Mouse (Mus musculus) frontal cortex, adult (tissue): ENCODE measurements around the gene Lrrc34.

Source experiments
- ATAC-seq: cut with Nextera tagmentation; 2 replicates; pipeline ENCODE4 v1.9.2; 2017; ENCODE audit warnings: mild to moderate bottlenecking, moderate library complexity, mixed read lengths; ENCODE audit not compliant: low TSS enrichment

The Lrrc34 gene

DNA sequence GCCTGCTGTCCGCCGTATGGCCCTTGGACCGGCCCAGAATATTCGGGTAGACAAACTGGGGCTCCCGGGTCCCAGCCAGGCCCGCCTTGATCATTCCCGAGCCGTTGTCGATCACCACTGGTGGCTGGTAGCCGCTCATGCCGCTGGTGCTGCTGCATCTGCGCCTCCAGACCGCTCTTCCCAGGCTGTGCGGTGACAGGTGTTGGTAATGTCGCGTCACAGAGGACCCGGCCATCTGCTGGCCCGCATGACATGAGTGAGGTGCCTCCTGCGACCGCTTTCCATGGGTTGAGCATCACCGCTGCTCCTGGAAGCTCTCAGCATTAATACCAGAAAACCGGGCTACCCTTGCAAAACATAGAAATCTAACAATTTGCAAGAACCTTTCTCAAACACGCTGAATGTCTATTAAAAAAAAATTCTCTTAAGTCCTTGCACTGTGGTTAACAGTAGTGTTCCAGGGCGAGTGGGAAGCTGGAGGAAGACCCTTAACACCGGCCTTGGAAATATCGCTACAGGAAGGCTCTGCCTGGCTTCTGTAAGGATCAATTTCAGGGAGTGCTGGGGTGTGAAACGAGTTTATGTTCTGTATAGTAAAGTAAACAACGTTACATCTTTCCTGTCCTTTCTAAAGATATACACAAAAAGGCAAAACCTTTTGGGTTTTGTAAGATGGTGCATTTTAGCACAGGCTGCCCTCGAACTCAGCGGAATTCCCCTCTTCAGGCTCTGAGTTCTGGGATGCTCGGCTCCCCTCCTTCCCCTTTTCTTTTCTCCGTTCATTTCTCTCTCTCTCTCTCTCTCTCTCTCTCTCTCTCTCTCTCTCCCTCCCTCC is 47.7 kb downstream of the Lrrc34 start, which contains the start of gene Actrt3:
Gene Actrt3 (minus strand): TSS at position 229 of the 835 bp plus-strand sequence.
- peak; percentile 27 for ATAC-seq

DNA sequence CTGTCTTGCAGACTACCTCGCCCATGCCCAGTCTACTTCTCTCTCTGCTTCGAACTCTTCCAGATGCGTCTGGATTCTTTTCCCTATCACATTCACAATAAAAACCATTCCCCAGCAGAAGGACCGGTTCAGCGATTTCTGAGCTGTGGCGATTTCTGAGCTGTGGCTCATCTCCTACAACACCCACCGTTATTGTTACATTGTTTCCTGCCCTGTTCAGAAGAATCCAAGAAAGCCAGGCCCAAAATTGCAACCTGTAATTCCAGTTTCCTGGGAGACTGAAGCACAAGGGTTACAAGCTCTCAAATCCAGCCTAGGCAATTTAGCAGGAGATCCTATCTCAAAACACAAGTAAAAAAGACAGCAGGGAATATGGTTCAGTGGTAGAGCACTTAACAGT is 50.4 kb downstream of the Lrrc34 start:
- ATAC-seq = no peak

DNA sequence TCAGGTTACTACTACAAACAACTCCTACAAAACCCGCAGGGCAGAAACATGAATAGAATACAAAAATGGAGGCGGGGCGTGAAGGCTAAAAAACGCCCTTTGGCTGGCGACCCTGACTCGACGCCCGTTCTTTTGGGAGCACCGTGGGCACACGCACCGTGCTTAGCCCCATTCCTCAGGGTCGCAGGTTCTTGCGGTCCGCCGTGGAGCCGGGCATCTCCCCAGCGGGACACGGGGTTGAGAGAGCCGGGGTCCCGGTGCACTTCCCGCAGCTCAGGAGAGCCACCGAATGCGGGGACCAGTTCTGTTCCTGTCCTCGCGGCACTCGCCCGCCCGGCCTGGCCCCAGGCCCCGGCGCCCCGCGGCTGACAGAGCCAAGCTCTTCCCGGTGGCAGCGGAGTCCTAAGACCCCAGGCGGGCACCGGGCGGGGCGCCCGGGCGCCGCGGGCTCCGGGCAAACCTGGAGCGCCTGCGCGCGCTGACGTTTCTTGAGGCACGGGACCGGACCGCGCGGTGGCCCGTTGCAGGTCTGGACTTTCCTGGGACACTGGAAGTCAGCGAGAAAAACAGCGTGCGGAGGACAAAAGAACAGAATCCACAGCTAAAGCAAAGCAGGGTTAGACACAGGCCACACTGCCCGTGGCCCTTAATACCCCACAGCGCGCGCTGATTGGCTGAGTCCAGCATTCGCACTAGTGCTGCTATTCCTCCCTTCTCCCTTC is 52.4 kb downstream of the Lrrc34 start:
- ATAC-seq = peak; percentile 69

DNA sequence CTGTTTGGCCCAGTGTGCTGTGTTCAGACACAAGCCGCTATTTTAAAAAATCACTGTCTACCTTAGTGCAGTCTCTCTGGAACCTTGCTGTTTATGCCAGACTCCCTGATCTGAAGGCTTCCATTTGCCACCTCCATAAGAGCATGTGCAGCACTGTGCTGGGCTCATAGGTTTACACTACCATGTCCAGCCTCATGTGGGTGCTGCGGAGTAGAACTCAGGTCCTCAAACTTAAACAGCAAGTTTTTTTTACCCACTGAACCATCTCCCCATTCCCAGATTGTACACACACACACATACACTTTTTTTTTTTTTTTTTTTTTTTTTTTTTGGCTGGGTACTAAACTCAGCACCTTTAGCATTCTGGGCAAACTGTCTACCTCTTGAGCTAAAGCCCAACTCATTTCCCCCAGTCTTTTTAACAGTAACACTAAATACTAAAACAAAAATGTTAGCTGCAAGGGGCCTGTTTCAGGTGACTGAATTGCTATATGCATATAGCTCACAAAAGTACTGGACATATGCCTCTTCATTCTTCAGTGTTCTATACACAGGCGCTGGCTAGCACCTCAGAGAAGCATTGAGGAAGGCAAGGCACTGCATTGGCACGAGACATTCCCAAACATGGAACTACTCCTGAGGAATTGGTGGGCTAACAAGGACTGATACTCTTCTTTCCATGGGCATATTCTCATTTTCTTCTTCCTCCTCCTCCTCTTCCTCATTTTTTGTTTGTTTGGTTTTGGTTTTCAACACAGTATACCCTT is 53.8 kb downstream of the Lrrc34 start:
- ATAC-seq = peak; percentile 52

DNA sequence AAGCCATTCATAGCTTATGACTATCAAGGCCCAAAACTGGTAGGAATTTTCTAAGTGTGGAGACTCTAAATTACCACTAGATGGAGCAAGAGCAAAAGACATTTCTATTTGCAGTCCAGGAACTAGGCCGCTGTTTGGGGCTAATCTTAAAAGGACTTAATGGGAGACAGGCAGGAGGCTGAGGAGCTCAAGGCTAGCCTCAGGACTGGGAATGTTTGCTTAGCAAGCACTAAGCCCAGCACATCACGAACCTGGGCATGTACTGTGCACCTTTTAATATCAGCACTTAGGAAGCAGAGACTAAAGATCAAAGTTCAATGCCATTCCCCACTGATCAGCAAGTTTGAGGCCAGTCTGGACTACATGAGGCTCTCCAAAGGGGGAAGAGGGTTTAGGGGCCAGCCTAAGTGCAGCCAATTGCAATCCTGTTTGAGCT is 55.2 kb downstream of the Lrrc34 start:
- peak; percentile 75 for ATAC-seq

DNA sequence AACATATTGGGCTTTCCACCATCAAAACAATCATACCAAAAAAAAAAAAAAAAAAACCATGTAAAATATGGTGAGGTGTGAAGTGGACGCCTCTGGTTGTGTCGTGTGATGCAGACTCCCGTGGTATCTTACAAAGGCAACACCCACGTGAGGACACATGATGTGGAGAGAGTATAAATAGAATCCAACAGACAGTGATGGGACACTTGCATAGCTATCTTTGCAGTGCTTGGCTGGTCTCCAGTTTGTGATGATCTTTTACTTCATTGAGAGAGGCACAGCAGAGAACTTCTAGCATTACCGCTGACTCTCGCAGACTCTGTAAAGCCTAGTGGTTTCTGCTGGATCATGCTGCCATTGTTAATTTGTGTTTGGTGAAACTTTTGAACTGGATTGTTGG is 58.8 kb downstream of the Lrrc34 start:
- ATAC-seq = no peak
